Comparison of ENCODE assay signal across 20 mouse cellular contexts in genomic region chr1:152570681-152571080, GRCm38 (mm10).
"Had no signal": no experiment of that assay in that cellular context is flagged by ENCODE, and none has a peak within 500 bp of the region (broad histone marks: within the 10 kb centered on the region; RNA-seq: fewer than 3 reads in every experiment).

No protein-coding gene starts in this region.

- ATAC-seq: intestine, embryonic 15.5 days; midbrain, embryonic 13.5 days; midbrain, embryonic 16.5 days had no signal

- H3K9ac ChIP-seq: intestine, embryonic 15.5 days; kidney, embryonic 15.5 days; liver, embryonic 13.5 days; midbrain, embryonic 13.5 days; neural tube, embryonic 13.5 days had no signal

- H3K4me3 ChIP-seq: intestine, embryonic 15.5 days; kidney, embryonic 15.5 days; left cerebral cortex, adult 2 months; liver, embryonic 13.5 days; midbrain, embryonic 10.5 days; midbrain, embryonic 13.5 days; myocyte; neural tube, embryonic 13.5 days had no signal

- H3K27me3 ChIP-seq: intestine, embryonic 15.5 days; kidney, embryonic 15.5 days; liver, embryonic 13.5 days; neural tube, embryonic 13.5 days had no signal

- H3K36me3 ChIP-seq: intestine, embryonic 15.5 days; liver, embryonic 13.5 days had no signal

- DNase-seq: kidney, adult 11 months; kidney, adult 8-10 months; kidney, postnatal 10 days; layer of hippocampus, postnatal 36 days; liver, embryonic 13.5 days; retina, postnatal 1 day; right cerebral cortex, postnatal 25 days; spleen, adult 18-20 months; thymus, adult 2 months; thymus, postnatal 14 days; thymus, postnatal 4 days had no signal

- H3K27ac ChIP-seq: intestine, embryonic 15.5 days; kidney, embryonic 15.5 days; left cerebral cortex, adult 2 months; liver, embryonic 13.5 days; midbrain, embryonic 10.5 days; midbrain, embryonic 13.5 days; neural tube, embryonic 13.5 days had no signal

- H3K4me2 ChIP-seq: intestine, embryonic 15.5 days; kidney, embryonic 15.5 days; liver, embryonic 13.5 days; midbrain, embryonic 13.5 days; neural tube, embryonic 13.5 days had no signal

- H3K9me3 ChIP-seq: intestine, embryonic 15.5 days; kidney, embryonic 15.5 days; liver, embryonic 13.5 days; megakaryocyte, embryonic 14.5 days; midbrain, embryonic 10.5 days; midbrain, embryonic 13.5 days; neural tube, embryonic 13.5 days had no signal
